Mouse (Mus musculus) limb, embryonic 11.5 days (tissue): ENCODE results near the gene Lor. TPM values are rescaled to one million over a fixed set of nuclear protein-coding genes. Genes with fewer than 3 reads are reported as not detected.

Experiments used
- ATAC-seq: fragments of 200-750 bp; cut with Nextera tagmentation; 2 replicates; pipeline ENCODE4 v1.8.0; 2017; ENCODE audit warnings: low read depth; ENCODE audit not compliant: insufficient number of reproducible peaks, low FRiP score, low TSS enrichment
- DNase-seq: peaks from one replicate; pipeline ENCODE4 v3.0.0-alpha.2; 2015; ENCODE audit warnings: low spot score
- H3K27ac ChIP-seq: fragments of 300-500 bp; sonication (generic); replicated peaks from 2 replicates; pipeline ENCODE4 v1.5.1; 2014; ENCODE audit warnings: low read depth, mild to moderate bottlenecking, low read length
- H3K27me3 ChIP-seq: fragments of 300-500 bp; sonication (generic); 2 replicates; pipeline ENCODE4 v1.6.1; 2014; ENCODE audit warnings: mild to moderate bottlenecking, low read length, mixed read lengths; ENCODE audit not compliant: control insufficient read depth, insufficient read depth
- H3K36me3 ChIP-seq: fragments of 300-500 bp; sonication (generic); 2 replicates; pipeline ENCODE4 v1.6.1; 2014; ENCODE audit warnings: mild to moderate bottlenecking, low read length, moderate library complexity, mixed read lengths; ENCODE audit not compliant: control insufficient read depth, insufficient read depth
- H3K4me1 ChIP-seq: fragments of 300-500 bp; sonication (generic); 2 replicates; pipeline ENCODE4 v1.6.1; 2014; ENCODE audit warnings: low read length, mixed read lengths; ENCODE audit not compliant: control insufficient read depth, insufficient read depth
- H3K4me2 ChIP-seq: fragments of 300-500 bp; sonication (generic); 2 replicates; pipeline ENCODE4 v1.6.1; 2014; ENCODE audit warnings: low read depth, mild to moderate bottlenecking, moderate library complexity; ENCODE audit not compliant: severe bottlenecking
- H3K4me3 ChIP-seq: fragments of 300-500 bp; sonication (generic); 2 replicates; pipeline ENCODE4 v1.5.1; 2014; ENCODE audit warnings: low read depth, low read length
- H3K9ac ChIP-seq: fragments of 300-500 bp; sonication (generic); 2 replicates; pipeline ENCODE4 v1.6.1; 2014; ENCODE audit warnings: mild to moderate bottlenecking, low read length
- H3K9me3 ChIP-seq: fragments of 300-500 bp; sonication (generic); 2 replicates; pipeline ENCODE4 v1.6.1; 2016; ENCODE audit warnings: low read length; ENCODE audit not compliant: control insufficient read depth
- WGBS: fragments of 180-500 bp; shearing (Covaris S2); extraction: QIAGEN DNeasy Blood & Tissue Kit; methylation state at CpG from one replicate; pipeline ENCODE4 v1.1.7; 2014; 5-methylcytosine and 5-hydroxymethylcytosine counted together
- polyA plus RNA-seq: library from polyadenylated mRNA; unstranded; fragments of >200 nt; fragmentation: Nextera tagmentation; extraction: Ambion mirVana; gene quantifications from 2 replicates; pipeline ENCODE4 v1.2.1, GENCODE M21; 2014

Gene Lor
- polyA plus RNA-seq: 0.69 and 1.2 TPM in 2 replicates

GRCm38 (mm10) chr3:92083042-92083441, at the start of gene Lor:
Gene Lor, minus strand, starts transcription at chr3:92083142.
- 84% methylated on average over 2 of the region's 2 CpGs for WGBS
- DNase-seq: no peak
- H3K36me3 ChIP-seq: no peaks in the 10 kb centered on the region
- ATAC-seq: no peak
- peak within 1 kb of the TSS; percentile 89; the same call in 1 of the 2 replicates for H3K4me2 ChIP-seq
- peaks cover 13% of the 10 kb centered on the region; the same call in 1 of the 2 replicates for H3K27me3 ChIP-seq
- H3K9ac ChIP-seq: no peak within 1 kb of the TSS
- no peaks in the 10 kb centered on the region for H3K4me1 ChIP-seq
- H3K27ac ChIP-seq: no peak within 1 kb of the TSS
- no peaks in the 10 kb centered on the region for H3K9me3 ChIP-seq
- peak within 1 kb of the TSS; percentile 68; the same call in 1 of the 2 replicates for H3K4me3 ChIP-seq

- ATAC-seq (no peak), DNase-seq (no peak)
- no peaks in the 10 kb centered on the region for H3K9me3 ChIP-seq
- no peak within 1 kb of the TSS for H3K4me3 ChIP-seq
- no peak within 1 kb of the TSS for H3K4me2 ChIP-seq
- H3K36me3 ChIP-seq: no peaks in the 10 kb centered on the region
- no peaks in the 10 kb centered on the region for H3K27me3 ChIP-seq
- H3K9ac ChIP-seq: no peak within 1 kb of the TSS
- 51% methylated on average over 5 of the region's 5 CpGs for WGBS
- H3K4me1 ChIP-seq: no peaks in the 10 kb centered on the region
- H3K27ac ChIP-seq: no peak within 1 kb of the TSS
Observed at GRCm38 (mm10) chr3:92123847-92124246, 40.9 kb upstream of the Lor start, which contains the start of gene Prr9. Gene Prr9, minus strand, starts transcription at chr3:92123947.

- Histone ChIP-seq H3K4me3 (no peak overlapping the region), H3K9me3 (no peaks in the 10 kb centered on the region), H3K27me3 (no peaks in the 10 kb centered on the region), H3K9ac (no peak overlapping the region), H3K36me3 (no peaks in the 10 kb centered on the region), H3K4me1 (no peaks in the 10 kb centered on the region), H3K27ac (no peak overlapping the region), H3K4me2 (no peak overlapping the region)
- no peak for DNase-seq
- ATAC-seq: no peak
- WGBS: 87% methylated on average over 3 of the region's 3 CpGs
Observed at GRCm38 (mm10) chr3:92120902-92121301, 38.0 kb upstream of the Lor start.

- no peaks in the 10 kb centered on the region for H3K4me1 ChIP-seq
- no peaks in the 10 kb centered on the region for H3K36me3 ChIP-seq
- H3K9me3 ChIP-seq: no peaks in the 10 kb centered on the region
- H3K9ac ChIP-seq: no peak overlapping the region
- DNase-seq: no peak
- H3K4me2 ChIP-seq: no peak overlapping the region
- H3K27ac ChIP-seq: no peak overlapping the region
- H3K4me3 ChIP-seq: no peak overlapping the region
- 34% methylated on average over 3 of the region's 3 CpGs for WGBS
- no peak for ATAC-seq
- H3K27me3 ChIP-seq: no peaks in the 10 kb centered on the region
Observed at GRCm38 (mm10) chr3:92117930-92118329, 35.0 kb upstream of the Lor start.

DNA sequence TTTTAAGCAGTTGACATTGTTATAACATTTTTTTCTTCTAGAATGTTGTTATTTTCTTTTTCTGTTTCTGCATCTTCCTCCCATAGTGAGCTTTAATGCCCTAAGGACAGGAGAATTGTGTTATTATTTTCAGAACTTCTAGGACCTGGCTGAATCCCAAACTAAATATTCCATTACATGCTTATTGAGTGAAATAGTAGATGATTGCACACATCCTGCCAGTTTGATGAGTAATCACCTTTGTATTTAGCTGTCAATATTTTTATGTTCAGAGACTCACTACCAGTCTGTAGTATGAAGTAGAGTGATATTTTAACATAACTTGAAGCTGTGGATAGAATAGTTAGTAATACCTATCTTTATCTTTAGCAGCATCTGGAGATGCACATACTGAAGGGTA, 28.6 kb upstream of the Lor start:
- Histone ChIP-seq H3K36me3 (no peaks in the 10 kb centered on the region), H3K9me3 (no peaks in the 10 kb centered on the region), H3K4me1 (no peaks in the 10 kb centered on the region), H3K27me3 (no peaks in the 10 kb centered on the region), H3K9ac (no peak overlapping the region), H3K4me3 (no peak overlapping the region), H3K27ac (no peak overlapping the region), H3K4me2 (no peak overlapping the region)
- ATAC-seq: no peak
- DNase-seq: no peak

DNA sequence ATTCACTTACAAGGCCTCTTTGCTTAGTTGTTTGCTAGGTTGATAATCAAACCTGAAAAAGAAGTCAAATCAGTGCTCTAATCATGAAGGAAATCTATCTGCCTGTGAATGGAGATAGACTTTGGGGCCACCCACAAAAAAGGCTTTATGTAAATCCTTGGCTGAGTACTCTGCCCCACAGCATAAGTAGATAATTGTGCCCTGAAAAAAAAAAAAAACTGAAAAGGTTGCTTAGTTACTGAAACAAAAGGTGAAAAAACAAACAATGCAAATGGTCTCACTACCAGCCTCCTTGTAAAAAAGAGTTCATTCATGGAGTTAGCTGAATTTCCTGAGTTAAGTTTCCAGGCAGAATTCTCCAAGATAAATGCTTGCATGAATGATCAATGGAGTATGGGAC, 27.8 kb upstream of the Lor start:
- ATAC-seq (no peak), DNase-seq (no peak)
- Histone ChIP-seq H3K9me3 (no peaks in the 10 kb centered on the region), H3K27me3 (no peaks in the 10 kb centered on the region), H3K36me3 (no peaks in the 10 kb centered on the region), H3K9ac (no peak overlapping the region), H3K4me3 (no peak overlapping the region), H3K4me2 (no peak overlapping the region), H3K27ac (no peak overlapping the region), H3K4me1 (no peaks in the 10 kb centered on the region)

DNA sequence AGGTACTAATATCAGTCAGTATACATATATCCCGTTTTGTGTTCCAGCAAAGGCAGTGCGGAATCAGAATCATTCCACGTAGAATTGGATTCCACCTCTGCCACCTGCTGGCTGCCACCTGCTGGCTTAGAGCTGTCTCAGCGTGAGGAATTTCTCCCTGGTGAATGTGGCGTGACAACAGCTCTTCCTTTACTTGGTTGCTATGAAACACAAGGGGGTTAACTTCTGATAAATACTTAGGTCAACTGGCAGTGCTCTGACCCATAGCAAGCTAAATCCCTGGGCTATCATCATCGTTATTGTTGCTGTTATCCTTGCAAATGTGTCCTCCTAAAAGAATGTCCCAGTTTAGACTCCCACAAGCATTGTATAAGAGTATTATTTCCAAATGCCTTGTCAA, 23.6 kb upstream of the Lor start:
- ATAC-seq: no peak
- no peaks in the 10 kb centered on the region for H3K36me3 ChIP-seq
- peak; percentile 40 for DNase-seq
- WGBS: 20% methylated on average over 6 of the region's 6 CpGs
- no peaks in the 10 kb centered on the region for H3K4me1 ChIP-seq
- no peak overlapping the region for H3K4me3 ChIP-seq
- H3K9me3 ChIP-seq: no peaks in the 10 kb centered on the region
- H3K4me2 ChIP-seq: no peak overlapping the region
- no peaks in the 10 kb centered on the region for H3K27me3 ChIP-seq
- H3K9ac ChIP-seq: no peak overlapping the region
- H3K27ac ChIP-seq: no peak overlapping the region

GRCm38 (mm10) chr3:92081285-92081931, 1.5 kb downstream of the Lor start:
- Histone ChIP-seq H3K27ac (peak overlapping the region; percentile 68), H3K9me3 (no peaks in the 10 kb centered on the region), H3K9ac (peak overlapping the region; percentile 64), H3K27me3 (peaks cover 13% of the 10 kb centered on the region; the same call in 1 of the 2 replicates), H3K4me1 (no peaks in the 10 kb centered on the region), H3K4me2 (peak overlapping the region; percentile 89), H3K36me3 (no peaks in the 10 kb centered on the region), H3K4me3 (peak overlapping the region; percentile 68)
- WGBS: under 1% methylated on average over 70 of the region's 76 CpGs
- peak; percentile 81 for DNase-seq
- peak; percentile 64 for ATAC-seq
